Mouse (Mus musculus) G1E (cell line): ENCODE data around the gene Wdr81.

Experiments
- CTCF ChIP-seq: IDR thresholded peaks from 2 replicates; pipeline ENCODE4 v1.5.1; 2012; ENCODE audit warnings: low read depth, low read length, inconsistent platforms, mixed read lengths
- GATA1 ChIP-seq: IDR thresholded peaks from 2 replicates; pipeline ENCODE4 v1.6.1; 2012; ENCODE audit warnings: borderline replicate concordance, low read length, inconsistent platforms, mixed read lengths
- POLR2AphosphoS5 ChIP-seq: IDR thresholded peaks from 2 replicates; pipeline ENCODE4 v1.6.1; 2012; ENCODE audit warnings: low read depth, low read length, inconsistent platforms; ENCODE audit not compliant: insufficient replicate concordance
- TAL1 ChIP-seq: conservative IDR thresholded peaks from 2 replicates; pipeline ENCODE4 v1.6.1; 2012; ENCODE audit warnings: low read depth, low read length, inconsistent platforms, mixed read lengths

- TF ChIP-seq GATA1 (no peak), CTCF (no peak), POLR2AphosphoS5 (no peak), TAL1 (no peak)
Observed at GRCm38 (mm10) chr11:75463624-75464023, 9.1 kb upstream of the Wdr81 start.
